Mouse (Mus musculus): Measurements from ENCODE around the gene Proca1. TPM values are rescaled to one million over a fixed set of nuclear protein-coding genes. Genes with fewer than 3 reads are reported as not detected.
A peak's percentile ranks its signal among the peaks of the same experiment; 100 is the strongest.

Proca1 gene
- 1 to 10 TPM; 3.4 to 4.4 TPM for total RNA-seq (2021)
- long read RNA-seq, partial matches to known transcripts, result 0 of 2 reads
- long read RNA-seq, other reads (novel, unspliced or antisense), result 1 of 2 reads

DNA sequence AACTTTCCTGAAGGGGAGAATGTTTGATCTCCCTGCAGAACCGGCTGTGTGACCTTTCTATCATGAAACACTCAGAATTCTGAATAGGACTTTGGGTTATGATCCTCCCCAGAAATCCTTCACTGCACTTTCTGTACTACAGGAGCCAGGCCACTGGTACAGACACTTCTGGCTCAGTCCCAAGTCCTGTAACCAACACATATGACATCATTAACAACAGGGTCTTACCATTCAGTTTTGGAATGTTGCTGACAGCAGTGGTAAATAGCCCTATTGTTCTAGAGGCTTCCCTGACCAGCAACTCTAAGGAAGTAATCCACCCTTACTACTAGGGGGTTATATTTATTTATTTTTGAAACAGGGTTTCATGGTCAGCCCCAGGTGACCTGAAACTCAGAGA is at the start of gene Proca1:
Proca1 (plus strand) TSS at position 280 of the 400 bp plus-strand sequence.
- no peak for DNase-seq (ENCODE audit: low spot score in 2 of 2)

DNA sequence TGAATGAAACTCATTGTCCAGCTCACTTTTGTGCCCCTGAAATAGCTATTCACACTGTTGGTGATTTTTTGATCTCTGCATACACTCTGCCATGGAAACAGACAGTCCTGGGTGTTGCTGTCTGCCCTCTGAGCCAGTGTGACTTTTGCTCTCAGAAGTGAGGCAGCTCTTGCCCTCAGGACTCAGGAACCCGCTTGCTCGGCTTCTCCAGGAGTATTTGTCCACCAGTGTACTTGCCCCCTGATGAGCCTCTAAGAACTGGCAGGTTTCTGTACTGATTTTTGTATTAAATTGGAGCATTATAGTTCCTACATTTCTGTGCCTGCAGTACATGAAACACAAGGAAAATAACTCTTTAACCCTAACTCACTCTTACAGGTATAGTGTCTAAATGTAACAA is 49.7 kb upstream of the Proca1 start:
- no peak for DNase-seq (ENCODE audit: low spot score in 2 of 2)

DNA sequence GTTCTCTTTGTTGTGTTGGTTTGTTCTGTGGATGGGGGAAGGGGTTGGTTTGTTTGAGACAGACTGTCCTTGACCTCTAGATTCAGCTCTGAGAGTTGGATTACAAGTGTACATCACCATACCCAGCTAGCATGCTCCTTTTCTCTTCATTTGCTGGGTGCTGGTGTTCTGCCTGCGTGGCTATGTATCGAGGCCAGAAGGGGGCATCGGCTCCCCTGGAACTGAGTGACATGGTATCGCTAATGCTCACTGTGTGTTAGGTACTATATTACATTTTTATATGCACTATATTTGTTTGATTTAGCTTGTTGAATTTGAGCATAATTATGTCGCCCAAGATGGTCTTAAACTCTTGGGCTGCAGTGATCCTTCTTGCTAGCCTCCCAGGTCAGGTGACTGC is 47.0 kb upstream of the Proca1 start:
- DNase-seq (ENCODE audit: low spot score in 2 of 2), result no peak

DNA sequence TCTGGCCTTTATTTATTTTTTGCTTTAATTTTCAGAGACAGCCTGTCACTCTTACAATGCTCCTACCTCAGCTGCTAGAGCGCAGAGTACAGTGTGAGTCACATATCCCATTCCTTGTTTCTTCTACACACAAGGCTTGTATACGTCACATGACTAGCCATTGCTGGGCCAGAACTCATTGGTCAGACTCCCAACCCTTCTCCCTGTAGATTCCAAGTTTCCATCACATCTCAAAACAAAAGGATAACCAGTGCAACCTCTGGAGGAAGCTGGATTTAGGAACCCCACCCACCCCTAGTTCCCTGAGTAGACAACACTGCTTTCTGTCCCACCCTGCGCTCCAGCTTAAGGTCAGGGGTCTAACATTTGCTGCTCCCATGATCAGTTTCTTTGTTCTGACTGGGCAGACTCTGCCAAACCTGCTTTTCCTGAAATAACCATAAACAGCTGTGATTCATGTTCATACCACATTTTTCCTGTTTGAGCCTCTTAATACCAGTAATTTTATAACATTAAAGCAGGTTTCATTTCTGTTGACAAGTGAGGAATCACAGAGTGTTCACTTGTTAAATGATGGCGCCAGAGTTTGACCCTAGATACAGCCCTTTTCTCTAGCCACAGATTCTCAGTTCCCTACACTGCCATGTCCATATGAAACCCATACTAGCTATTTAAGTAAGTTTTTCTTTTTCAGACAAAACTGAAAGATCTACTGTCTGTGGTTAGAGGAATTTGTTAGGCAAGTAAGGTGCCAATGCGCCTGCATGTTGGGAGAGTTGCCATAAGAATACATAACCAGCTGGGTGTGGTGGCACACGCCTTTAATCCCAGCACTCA is 46.3 kb upstream of the Proca1 start:
- no peak for DNase-seq (ENCODE audit: low spot score in 2 of 2)

DNA sequence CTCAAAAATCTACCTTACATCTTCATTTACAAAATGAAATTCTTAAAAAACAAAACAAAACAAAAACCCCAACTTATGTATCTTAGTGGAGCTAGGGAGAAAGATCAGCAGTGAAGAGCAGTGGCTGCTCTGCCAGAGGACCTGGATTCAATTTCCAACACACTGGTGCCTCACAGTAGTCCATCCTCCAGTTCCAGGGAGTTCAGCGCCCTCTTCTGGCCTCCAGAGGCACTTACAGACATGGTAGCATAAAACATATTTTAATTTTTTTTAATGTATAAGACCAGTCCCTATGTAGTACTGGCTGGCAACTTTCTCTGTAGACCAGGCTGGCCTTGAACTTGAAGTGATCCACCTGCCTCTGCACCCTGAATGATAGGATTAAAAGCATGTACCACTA is 42.0 kb upstream of the Proca1 start:
- DNase-seq (ENCODE audit: low spot score in 2 of 2), result no peak

DNA sequence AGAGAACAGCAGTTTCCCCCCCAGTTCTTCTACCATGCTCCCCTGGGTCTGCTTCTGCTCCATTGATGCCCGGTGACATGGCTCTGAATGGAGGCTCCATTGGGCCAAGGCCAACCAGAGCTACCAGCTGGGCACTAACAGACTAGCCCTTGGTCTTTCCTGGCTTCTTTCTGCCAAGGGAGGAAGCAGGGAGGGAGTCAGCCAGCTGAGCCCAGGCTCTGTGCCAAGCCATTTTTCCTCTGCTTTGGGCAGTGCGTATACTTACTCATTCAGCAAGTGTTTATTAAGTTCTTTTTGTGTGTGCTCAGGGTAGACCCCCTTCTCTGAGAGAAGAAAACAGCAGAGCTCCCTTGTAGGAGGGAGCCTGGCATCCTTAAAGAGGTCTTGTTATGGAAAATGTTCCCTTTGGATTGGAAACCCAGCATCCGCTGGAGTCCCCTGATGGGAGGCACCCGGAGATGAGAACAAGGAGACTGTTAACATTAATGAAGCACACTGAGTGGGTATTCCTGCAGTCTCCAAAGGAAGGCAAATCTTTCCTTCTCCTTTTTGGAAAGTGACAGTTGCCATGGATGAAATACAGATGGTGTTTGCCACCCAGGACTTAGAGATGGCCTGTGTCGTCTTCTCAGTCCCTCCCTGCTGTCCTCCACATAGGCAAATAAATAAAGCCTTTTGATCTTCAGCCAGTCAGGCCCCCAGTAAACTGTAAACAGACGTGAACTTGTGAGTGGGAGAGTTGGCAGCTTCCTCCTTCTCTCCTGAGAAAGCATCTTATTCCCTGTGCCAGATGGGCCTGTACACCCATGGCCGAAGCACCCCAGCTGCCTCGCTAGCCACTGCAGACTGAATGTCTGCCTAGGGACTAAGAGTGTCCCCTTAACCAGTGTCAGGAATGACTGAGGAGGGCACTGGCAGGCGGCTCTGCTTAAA is 40.6 kb upstream of the Proca1 start:
- peak; percentile 69 to 88 for DNase-seq (ENCODE audit: low spot score in 2 of 2)

DNA sequence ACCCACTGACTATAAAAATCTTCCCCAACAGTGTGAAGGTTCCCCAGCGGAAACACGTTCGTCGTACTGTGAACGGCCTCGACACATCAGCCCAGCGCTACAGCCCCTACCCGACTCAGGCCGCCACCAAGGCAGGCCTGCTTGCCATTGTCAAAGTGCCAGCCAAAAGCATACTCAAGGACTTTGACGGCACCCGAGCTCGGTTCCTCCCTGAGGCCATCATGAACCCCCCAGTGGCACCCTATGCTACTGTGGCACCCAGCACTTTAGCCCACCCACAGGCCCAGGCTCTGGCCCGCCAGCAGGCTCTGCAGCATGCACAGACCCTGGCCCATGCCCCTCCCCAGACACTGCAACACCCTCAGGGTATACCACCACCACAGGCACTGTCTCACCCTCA is 39.4 kb upstream of the Proca1 start:
- no peak for DNase-seq (ENCODE audit: low spot score in 2 of 2)

DNA sequence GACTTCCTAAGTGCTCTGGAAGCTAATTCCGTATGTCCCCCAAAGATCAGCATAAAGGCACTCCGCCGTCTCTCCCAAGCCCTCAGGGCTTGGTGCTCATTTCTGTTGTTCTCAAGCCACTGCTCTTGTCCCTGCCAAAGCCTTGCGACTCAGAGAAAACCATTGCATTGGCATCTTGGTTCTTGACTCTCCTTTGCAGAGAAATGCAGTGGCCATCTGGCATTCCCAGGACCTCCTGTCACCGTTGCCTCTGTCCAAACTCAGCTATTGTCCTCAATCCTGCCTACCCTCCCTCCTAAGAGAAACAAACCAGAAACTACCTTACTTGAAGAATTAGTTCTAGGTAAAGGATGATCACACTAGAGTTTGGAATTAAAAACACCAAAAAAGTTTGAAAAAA is 37.5 kb upstream of the Proca1 start:
- DNase-seq (ENCODE audit: low spot score in 2 of 2), result no peak

DNA sequence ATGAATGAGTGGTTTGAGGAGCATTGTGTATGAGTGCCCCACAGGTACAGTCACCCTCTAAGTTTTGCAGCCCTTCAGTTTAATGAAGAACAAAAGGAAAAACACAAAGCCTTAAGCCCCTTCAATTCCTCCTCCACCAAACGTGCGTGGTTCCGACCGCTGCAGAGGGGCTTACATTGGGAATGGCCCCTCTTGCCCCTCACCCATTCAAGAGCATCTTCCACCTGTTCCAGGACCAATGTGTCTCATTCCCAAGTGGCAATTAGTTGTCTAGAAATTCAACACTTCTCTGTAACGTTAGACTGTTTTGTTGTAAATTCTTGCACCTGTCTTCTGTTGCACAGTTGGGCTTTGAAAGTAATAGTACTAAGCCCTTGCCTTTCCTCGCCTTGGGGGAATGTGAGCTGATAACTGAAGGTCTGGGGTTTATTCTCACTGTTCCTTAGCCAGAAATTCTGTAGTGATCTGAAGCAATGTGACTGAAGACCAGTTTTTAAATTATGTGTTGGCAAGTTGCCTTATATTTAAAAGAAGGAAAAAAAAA is 37.0 kb upstream of the Proca1 start:
- DNase-seq (ENCODE audit: low spot score in 2 of 2), result no peak

DNA sequence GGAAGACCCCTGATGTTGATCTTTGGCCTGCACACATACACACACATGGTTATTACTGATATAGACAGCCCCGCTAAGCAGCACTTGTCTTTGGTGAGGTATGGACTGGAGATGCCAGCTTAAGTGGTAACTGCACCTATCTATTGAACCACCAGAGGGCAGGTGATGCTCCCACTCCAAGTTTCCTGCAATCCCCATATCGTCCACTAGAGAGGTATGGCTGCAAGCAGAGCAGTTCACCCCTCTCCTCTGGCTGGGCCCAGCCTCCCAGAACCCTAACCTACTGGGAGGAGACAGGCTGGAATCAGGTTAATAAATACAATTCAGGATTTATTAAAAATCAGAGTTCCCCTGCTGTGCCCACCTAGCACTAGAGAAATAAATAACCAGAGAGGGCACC is 34.1 kb upstream of the Proca1 start:
- DNase-seq (ENCODE audit: low spot score in 2 of 2), result peak; percentile 61 to 91

DNA sequence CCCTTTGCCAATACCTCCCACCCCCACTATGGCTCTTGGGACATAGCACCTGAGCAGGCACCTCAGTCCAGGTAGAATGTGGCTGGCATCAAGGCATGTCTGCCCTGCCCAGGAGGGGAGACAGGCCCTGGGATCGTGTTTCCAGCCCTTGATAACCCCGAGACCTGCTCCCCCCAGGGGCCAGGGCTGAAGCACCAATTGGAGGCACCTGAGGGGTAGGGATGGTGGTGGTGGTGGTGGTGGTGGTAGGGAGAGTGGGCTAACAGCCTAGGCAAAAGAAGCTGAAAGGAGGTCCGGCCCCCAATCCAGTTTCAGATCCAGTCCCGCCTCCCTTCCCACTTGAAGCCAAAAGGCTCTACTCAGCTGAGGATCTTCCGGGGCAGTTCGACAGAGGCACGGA is 33.6 kb upstream of the Proca1 start:
- DNase-seq (ENCODE audit: low spot score in 2 of 2), result no peak

DNA sequence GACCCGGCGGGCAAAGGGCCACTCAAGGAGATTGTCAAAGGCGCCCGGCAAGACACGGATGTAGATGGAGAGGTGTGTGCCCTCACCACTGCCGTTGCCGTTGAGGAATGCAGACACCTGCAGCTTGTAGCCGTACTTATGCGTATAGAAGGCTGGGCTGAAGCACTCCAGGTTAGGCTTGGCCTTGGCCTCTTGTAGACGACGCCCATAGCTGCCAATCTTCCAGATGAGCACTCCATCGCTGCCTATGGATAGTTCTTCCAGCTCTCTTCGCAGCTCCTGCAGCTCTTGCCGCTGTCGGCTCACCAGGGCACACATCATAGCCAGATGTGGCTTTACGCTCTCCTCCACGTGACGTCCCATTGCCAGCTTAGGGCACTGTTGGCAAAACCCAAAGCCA is 33.0 kb upstream of the Proca1 start:
- no peak for DNase-seq (ENCODE audit: low spot score in 2 of 2)

DNA sequence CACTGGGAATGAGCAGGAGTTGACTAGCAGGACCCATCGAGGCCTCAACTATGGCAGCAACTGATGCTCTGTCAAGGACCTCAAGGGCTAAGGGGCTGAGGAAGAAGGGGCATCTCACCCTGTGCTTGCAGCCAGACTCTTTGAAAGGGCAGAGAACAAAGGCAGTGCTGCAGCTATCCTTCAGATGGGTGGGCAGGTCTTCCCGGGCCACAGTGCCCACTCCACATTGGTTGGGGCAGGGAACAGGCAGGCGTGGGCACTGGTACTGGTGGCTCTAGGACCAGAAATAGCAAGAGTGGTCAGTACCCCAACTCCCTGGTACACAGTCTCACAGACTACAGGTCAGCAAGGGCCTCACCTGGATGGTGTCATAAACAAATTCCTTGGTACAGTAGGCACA is 32.5 kb upstream of the Proca1 start:
- no peak for DNase-seq (ENCODE audit: low spot score in 2 of 2)

DNA sequence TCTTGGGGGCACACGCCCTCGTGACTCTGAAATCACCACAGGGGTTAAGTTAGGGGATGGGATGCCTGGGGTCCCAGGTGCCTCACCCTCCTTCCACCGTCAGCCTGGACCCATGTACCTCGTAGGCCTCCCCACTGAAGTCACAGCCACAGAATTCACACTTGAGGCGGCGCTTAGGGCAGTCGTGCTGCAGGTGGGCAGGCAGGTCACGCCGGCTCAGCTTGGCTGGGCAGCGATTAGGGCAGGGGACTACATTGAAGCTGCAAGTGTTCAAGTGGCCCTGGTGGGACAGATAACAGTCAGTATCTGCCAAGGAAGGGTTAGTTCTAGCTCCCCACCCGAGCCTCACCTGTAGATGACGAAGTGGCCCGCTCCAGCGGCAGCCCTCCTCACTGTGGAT is 32.0 kb upstream of the Proca1 start:
- no peak for DNase-seq (ENCODE audit: low spot score in 2 of 2)

DNA sequence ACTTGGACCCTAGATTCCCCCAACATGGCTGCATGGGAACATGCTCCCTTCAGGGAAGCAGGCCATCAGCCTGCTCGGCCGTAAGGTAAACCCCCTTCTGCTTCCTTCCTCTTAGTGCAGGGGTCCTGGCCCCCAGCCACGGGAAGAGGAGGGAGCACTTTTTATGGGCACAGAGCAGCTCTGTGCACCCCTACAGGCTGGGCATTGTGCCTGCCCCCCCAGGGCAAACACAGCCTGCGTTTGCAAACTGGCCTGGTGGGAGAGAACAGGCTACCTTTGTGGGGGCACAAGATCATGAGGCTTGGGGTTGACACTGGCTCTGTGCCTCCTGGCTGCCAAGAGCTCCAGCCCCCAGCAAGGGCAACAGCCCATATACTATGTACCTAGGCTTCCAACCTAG is 31.2 kb upstream of the Proca1 start:
- no peak for DNase-seq (ENCODE audit: low spot score in 2 of 2)

DNA sequence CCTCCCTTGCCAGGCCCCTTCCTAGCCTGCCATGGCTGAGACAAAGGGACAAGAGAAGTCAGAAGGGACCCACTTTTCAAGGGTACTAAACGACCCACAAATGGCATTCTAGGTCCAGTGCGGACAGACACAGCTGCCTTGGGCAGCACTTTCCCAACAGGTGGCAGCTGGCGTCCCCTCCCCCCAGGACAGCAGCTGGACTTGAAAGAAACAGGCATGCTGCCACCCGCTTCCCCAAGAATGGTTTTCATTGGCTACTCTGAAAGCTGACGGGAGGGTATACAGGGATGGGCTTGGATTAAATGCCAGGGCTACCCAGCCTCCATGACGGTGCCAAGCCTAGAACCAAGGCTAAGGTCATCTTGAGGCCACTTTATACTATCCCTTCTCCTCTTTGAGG is 30.7 kb upstream of the Proca1 start:
- no peak for DNase-seq (ENCODE audit: low spot score in 2 of 2)

DNA sequence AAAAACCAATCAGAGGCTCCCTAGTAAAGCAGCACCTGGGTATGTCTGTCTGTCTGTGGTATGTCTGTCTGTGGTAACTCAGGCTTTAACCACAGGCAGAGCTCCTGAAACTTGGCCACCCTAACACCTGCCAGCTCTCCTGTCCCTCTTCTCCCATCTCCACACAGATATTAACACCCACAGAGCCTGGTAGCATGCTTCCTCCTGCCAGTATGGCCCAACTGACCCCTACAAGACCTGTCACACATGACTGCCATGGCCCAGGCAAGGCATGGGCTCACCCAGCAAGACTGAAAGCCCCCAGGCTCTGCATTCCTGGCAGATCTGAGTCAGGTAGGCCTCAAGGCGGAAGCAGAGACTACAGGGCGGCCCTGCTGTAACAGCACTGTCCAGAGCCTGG is 30.1 kb upstream of the Proca1 start:
- DNase-seq (ENCODE audit: low spot score in 2 of 2), result no peak

DNA sequence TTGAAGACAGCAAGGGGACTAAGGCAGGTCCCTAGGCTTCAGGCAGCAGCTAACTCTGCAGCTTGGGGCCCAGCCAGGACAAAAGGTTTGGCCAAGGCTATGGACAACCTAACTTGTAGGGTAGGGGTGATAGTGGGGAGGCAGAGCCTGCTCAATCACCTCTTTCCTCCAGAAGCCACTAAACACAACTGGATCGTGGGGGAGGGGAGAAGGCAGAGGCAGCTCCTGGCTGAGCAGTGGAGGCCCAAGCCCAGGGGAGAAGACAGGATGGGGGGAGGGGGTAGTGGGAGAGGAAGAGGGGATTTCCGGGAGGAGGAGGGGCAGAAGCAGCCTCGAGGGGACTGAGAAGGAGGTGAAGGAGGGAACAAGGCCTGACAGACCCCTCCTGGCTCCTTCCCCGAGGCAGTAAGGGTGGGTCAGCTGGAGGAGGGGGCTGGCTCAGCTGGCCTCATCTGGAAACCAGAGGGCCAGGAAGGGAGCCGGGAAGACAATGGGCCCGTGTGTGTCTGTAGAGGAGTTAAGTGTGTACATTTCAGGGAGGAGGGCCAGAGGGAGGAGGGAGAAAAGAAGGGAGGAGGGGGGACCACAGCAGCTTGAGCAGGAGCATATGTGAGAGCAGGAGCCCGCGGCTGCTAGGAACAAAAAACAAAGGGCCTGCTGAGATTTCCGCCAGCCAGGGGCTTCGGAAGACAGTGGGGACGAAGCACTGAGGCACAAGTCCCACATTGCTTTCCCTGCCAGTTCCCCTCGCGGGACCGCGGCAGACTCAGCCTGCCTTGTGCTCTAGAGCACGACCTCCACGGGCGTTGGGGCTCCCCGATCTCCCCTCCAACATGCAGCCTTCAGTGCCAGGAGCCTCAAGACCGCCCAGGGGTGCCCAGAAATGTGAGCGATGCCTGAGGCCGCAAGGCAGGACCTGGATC is 29.2 kb upstream of the Proca1 start:
- no peak for DNase-seq (ENCODE audit: low spot score in 2 of 2)

DNA sequence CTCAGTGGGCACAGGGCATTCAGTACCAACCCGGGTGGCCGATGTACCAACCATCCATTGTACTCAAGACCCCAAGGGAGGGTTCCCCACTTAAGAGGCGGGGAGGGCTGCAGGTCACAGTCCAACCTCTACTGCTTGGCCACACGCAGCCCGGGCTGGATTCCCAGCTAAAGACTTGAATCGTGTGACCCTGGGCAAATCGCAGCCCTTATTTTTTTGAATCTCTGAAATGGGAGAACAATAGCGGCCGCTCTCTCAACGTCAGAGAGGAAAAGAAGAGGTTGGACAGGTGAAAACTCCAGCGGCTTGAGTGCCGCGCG is 28.6 kb upstream of the Proca1 start:
- DNase-seq (ENCODE audit: low spot score in 2 of 2), result no peak

DNA sequence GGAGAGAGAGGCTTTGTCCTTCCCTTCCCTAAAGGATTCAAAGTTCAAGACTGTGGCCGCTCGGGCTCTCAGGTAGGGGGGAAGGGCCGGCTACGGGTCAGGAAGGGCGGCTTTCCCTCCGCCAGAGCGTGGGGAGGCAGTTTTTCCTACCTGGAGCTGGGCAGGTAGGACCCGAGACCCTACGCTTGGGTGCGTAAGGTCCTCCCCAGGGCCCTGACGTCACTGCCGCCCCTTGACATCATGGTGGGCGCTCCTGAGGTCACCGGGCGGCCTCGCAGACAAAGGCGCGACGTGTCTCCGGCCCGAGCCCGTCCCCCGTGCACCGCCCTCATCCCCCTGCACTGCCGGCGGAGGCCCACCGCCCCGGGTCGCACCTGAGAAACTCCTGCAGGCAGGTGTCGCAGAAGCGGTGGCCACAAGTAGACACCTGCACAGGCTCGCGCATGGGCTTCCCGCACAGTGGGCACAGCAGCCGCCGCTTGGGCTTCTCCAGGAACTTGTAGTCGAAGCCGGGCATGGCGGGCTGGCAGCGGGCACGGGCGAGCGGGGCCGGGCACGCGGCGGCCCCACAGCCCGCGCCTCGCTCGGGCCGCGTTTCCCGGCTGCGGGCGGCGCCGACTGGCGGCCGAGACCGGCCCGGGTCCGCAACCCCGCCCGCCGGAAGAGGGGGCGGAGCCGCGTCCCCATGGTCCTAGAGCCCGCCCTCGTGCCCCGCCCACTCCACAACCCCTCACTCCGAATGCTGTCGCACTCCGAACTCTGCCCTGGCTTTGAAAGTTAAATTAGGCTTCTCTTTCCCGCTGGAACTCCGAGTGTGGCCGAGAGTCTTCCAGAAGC is 28.1 kb upstream of the Proca1 start, which contains the start of gene Traf4:
Traf4 (minus strand) TSS at position 666 of the 837 bp plus-strand sequence.
- DNase-seq (ENCODE audit: low spot score in 2 of 2), result peak; percentile 56 to 70

Measured in layer of hippocampus, adult 18-20 months (tissue).